Mouse (Mus musculus): ENCODE results near the gene Chrne. TPM values are rescaled to one million over a fixed set of nuclear protein-coding genes. Genes with fewer than 3 reads are reported as not detected.
"Not testable (repeated sequence)": the region's sequence is repeated elsewhere in the genome, so short reads cannot be mapped to it uniquely, and the experiment has no call there.

Gene Chrne
- polyA plus RNA-seq, 1 experiment from 2014 or later, result not detected

DNA sequence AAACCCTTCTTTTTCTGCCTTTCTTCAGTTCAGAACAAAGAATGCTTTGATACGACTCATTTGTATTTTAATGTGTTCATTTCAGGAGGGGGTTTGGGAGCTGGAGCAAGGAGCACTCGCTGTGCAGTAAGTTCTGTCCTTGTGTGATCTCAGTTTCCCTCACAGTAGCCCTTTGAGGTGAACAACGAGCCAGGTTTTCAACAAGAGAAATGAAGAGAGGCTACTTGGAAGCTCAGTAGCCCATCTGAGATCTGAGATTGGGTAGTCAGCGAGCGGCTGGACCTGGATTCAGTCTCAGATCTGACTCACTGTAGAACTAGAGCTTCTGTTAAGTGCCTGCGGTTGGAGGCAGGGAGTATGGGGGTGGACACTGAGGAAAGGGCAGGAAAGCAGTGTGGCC is 45.1 kb downstream of the Chrne start:
- no peaks in the 10 kb centered on the region for H3K27me3 ChIP-seq (ENCODE audit: control insufficient read depth, insufficient read depth, low read length)
- H3K4me3 ChIP-seq (replicated peaks; ENCODE audit: low read length), result no peak overlapping the region
- no peaks in the 10 kb centered on the region for H3K9me3 ChIP-seq (ENCODE audit: control insufficient read depth, low read length)
- no peak for ATAC-seq (ENCODE audit: low FRiP score)
- no peak for DNase-seq (ENCODE audit: low spot score)
- 54% methylated on average over 6 of the region's 6 CpGs for WGBS
- no peak overlapping the region for H3K27ac ChIP-seq
- H3K4me2 ChIP-seq (replicated peaks), result no peak overlapping the region
- H3K36me3 ChIP-seq (replicated peaks; ENCODE audit: control insufficient read depth, insufficient read depth), result no peaks in the 10 kb centered on the region
- H3K9ac ChIP-seq, result no peak overlapping the region
- H3K4me1 ChIP-seq (replicated peaks; ENCODE audit: control insufficient read depth, insufficient read depth, low read length), result peaks cover 24% of the 10 kb centered on the region

DNA sequence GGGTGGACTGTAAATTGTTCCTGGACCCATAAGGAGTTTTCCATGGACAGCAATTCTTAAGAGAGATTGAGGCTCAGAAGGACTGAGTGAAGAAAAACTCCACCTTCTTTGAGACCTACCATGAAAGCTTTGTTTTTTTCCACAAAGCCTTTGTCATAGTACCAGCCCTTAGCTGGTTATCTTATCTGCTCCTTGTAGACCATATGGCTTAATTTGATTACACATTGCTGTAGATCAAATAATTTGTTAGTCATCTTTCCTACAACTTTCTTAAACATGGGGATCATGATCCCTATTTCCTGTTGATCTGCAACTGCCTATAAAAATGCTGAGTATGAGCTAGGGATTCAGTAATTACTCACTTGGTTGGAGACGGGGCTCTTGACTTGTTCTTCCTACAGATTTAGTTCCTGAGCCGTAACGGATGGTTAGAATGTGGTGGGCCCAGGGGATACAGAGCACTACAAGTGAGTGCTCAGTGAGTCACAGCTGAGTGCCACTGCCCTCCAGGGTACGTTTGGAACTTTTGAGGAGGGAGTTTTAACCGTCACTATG is 46.6 kb downstream of the Chrne start:
- Histone ChIP-seq H3K9me3 (ENCODE audit: control insufficient read depth, low read length) (no peaks in the 10 kb centered on the region), H3K36me3 (replicated peaks; ENCODE audit: control insufficient read depth, insufficient read depth) (0 out of 2 replicates have a peak, but pooled peaks cover 7% of the 10 kb centered on the region), H3K4me2 (replicated peaks) (no peak overlapping the region), H3K9ac (no peak overlapping the region), H3K27me3 (ENCODE audit: control insufficient read depth, insufficient read depth, low read length) (no peaks in the 10 kb centered on the region), H3K4me1 (replicated peaks; ENCODE audit: control insufficient read depth, insufficient read depth, low read length) (peaks cover 16% of the 10 kb centered on the region; the same call in 1 of the 2 replicates), H3K27ac (no peak overlapping the region), H3K4me3 (replicated peaks; ENCODE audit: low read length) (no peak overlapping the region)
- ATAC-seq (ENCODE audit: low FRiP score), result no peak
- WGBS, result 54% methylated on average over 5 of the region's 5 CpGs
- no peak for DNase-seq (ENCODE audit: low spot score)

DNA sequence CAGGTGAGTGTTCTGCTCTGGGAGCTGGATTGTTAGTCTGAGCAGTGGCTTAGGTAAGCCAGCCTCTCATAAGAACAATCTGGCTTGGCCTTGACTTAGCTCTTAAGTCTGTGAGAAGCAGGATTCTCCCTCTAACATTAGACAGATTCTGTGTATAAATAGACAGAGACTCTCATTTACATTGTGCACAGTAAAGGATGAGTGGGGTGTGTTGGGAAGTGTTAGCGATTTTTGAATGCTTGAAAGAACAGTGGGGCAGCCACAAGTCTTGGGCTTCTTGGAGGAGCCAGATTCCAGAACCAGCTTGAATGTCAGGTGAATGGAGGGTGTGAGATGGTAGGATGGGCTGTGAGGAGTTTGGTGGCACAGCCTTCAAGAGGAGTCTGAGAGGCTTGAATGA is 47.4 kb downstream of the Chrne start:
- Histone ChIP-seq H3K4me2 (replicated peaks) (no peak overlapping the region), H3K27ac (no peak overlapping the region), H3K9me3 (ENCODE audit: control insufficient read depth, low read length) (no peaks in the 10 kb centered on the region), H3K27me3 (ENCODE audit: control insufficient read depth, insufficient read depth, low read length) (no peaks in the 10 kb centered on the region), H3K36me3 (replicated peaks; ENCODE audit: control insufficient read depth, insufficient read depth) (0 out of 2 replicates have a peak, but pooled peaks cover 7% of the 10 kb centered on the region), H3K9ac (no peak overlapping the region), H3K4me1 (replicated peaks; ENCODE audit: control insufficient read depth, insufficient read depth, low read length) (0 out of 2 replicates have a peak, but pooled peaks cover 8% of the 10 kb centered on the region), H3K4me3 (replicated peaks; ENCODE audit: low read length) (no peak overlapping the region)
- 100% methylated on average over 1 of the region's 1 CpGs for WGBS
- ATAC-seq (ENCODE audit: low FRiP score), result no peak
- DNase-seq (ENCODE audit: low spot score), result no peak

- not testable (repeated sequence) for H3K9me3 ChIP-seq (ENCODE audit: control insufficient read depth, low read length); H3K27ac ChIP-seq; H3K4me2 ChIP-seq (replicated peaks); H3K9ac ChIP-seq; DNase-seq (ENCODE audit: low spot score); H3K27me3 ChIP-seq (ENCODE audit: control insufficient read depth, insufficient read depth, low read length); H3K4me3 ChIP-seq (replicated peaks; ENCODE audit: low read length); ATAC-seq (ENCODE audit: low FRiP score)
- 94% methylated on average over 1 of the region's 1 CpGs for WGBS
- H3K4me1 ChIP-seq (replicated peaks; ENCODE audit: control insufficient read depth, insufficient read depth, low read length), result 0 out of 2 replicates have a peak, but pooled peaks cover 17% of the 10 kb centered on the region
- 0 out of 2 replicates have a peak, but pooled peaks cover 10% of the 10 kb centered on the region for H3K36me3 ChIP-seq (replicated peaks; ENCODE audit: control insufficient read depth, insufficient read depth)
Observed at GRCm38 (mm10) chr11:70570614-70571013, 48.4 kb downstream of the Chrne start.

- no peak for DNase-seq (ENCODE audit: low spot score)
- H3K4me3 ChIP-seq (replicated peaks; ENCODE audit: low read length), result no peak overlapping the region
- H3K4me2 ChIP-seq (replicated peaks), result no peak overlapping the region
- ATAC-seq (ENCODE audit: low FRiP score), result no peak
- 0 out of 2 replicates have a peak, but pooled peaks cover 10% of the 10 kb centered on the region for H3K36me3 ChIP-seq (replicated peaks; ENCODE audit: control insufficient read depth, insufficient read depth)
- H3K9ac ChIP-seq, result no peak overlapping the region
- H3K9me3 ChIP-seq (ENCODE audit: control insufficient read depth, low read length), result no peaks in the 10 kb centered on the region
- H3K27ac ChIP-seq, result no peak overlapping the region
- peaks cover 30% of the 10 kb centered on the region for H3K4me1 ChIP-seq (replicated peaks; ENCODE audit: control insufficient read depth, insufficient read depth, low read length)
- 60% methylated on average over 7 of the region's 7 CpGs for WGBS
- no peaks in the 10 kb centered on the region for H3K27me3 ChIP-seq (ENCODE audit: control insufficient read depth, insufficient read depth, low read length)
Observed at GRCm38 (mm10) chr11:70566586-70566985, 52.4 kb downstream of the Chrne start.

Other genes with a start within 250 kb of the Chrne start
- 29.9 and 33.0 TPM in 2 replicates for gene Pelp1, start 209.2 kb downstream of the Chrne start, polyA plus RNA-seq (2014; fragmentation: Nextera tagmentation; extraction: Ambion mirVana)
- 55.9 and 61.2 TPM in 2 replicates for gene Arrb2, start 186.6 kb downstream of the Chrne start, polyA plus RNA-seq (2014; fragmentation: Nextera tagmentation; extraction: Ambion mirVana)
- 41.8 and 45.8 TPM in 2 replicates for gene Med11, start 167.3 kb downstream of the Chrne start, polyA plus RNA-seq (2014; fragmentation: Nextera tagmentation; extraction: Ambion mirVana)
- gene Zmynd15, start 159.8 kb downstream of the Chrne start, polyA plus RNA-seq (2014; fragmentation: Nextera tagmentation; extraction: Ambion mirVana), result 0.50 and 0.95 TPM in 2 replicates
- 7.8 and 10.2 TPM in 2 replicates for gene Cxcl16, start 159.2 kb downstream of the Chrne start, polyA plus RNA-seq (2014; fragmentation: Nextera tagmentation; extraction: Ambion mirVana)
- gene Tm4sf5, start 114.0 kb downstream of the Chrne start, polyA plus RNA-seq (2014; fragmentation: Nextera tagmentation; extraction: Ambion mirVana), result 2.9 and 3.0 TPM in 2 replicates
- not detected in 2 replicates for gene Vmo1, start 104.6 kb downstream of the Chrne start, polyA plus RNA-seq (2014; fragmentation: Nextera tagmentation; extraction: Ambion mirVana)
- 0.27 and 0.28 TPM in 2 replicates for gene Gltpd2, start 100.0 kb downstream of the Chrne start, polyA plus RNA-seq (2014; fragmentation: Nextera tagmentation; extraction: Ambion mirVana)
- 747 and 789 TPM in 2 replicates for gene Psmb6, start 93.8 kb downstream of the Chrne start, polyA plus RNA-seq (2014; fragmentation: Nextera tagmentation; extraction: Ambion mirVana)
- not detected in 2 replicates for gene Gm40193, start 86.3 kb downstream of the Chrne start, polyA plus RNA-seq (2014; fragmentation: Nextera tagmentation; extraction: Ambion mirVana)
- 14.2 and 16.4 TPM in 2 replicates for gene Pld2, start 79.2 kb downstream of the Chrne start, polyA plus RNA-seq (2014; fragmentation: Nextera tagmentation; extraction: Ambion mirVana)
- 19.5 and 21.5 TPM in 2 replicates for gene Mink1, start 56.3 kb downstream of the Chrne start, polyA plus RNA-seq (2014; fragmentation: Nextera tagmentation; extraction: Ambion mirVana)
- not detected in 2 replicates for gene 4930544D05Rik, start 3.4 kb downstream of the Chrne start, polyA plus RNA-seq (2014; fragmentation: Nextera tagmentation; extraction: Ambion mirVana)
- 0.29 and 0.43 TPM in 2 replicates for gene Gp1ba, start 19.9 kb upstream of the Chrne start, polyA plus RNA-seq (2014; fragmentation: Nextera tagmentation; extraction: Ambion mirVana)
- gene Rnf167, start 28.0 kb upstream of the Chrne start, polyA plus RNA-seq (2014; fragmentation: Nextera tagmentation; extraction: Ambion mirVana), result 90.6 and 93.4 TPM in 2 replicates
- 158 TPM in 2 replicates for gene Slc25a11, start 28.3 kb upstream of the Chrne start, polyA plus RNA-seq (2014; fragmentation: Nextera tagmentation; extraction: Ambion mirVana)
- 662 and 703 TPM in 2 replicates for gene Pfn1, start 35.4 kb upstream of the Chrne start, polyA plus RNA-seq (2014; fragmentation: Nextera tagmentation; extraction: Ambion mirVana)
- 6.4 and 7.8 TPM in 2 replicates for gene Eno3, start 38.0 kb upstream of the Chrne start, polyA plus RNA-seq (2014; fragmentation: Nextera tagmentation; extraction: Ambion mirVana)
- gene Spag7, start 50.2 kb upstream of the Chrne start, polyA plus RNA-seq (2014; fragmentation: Nextera tagmentation; extraction: Ambion mirVana), result 94.8 and 115 TPM in 2 replicates
- gene Camta2, start 68.9 kb upstream of the Chrne start, polyA plus RNA-seq (2014; fragmentation: Nextera tagmentation; extraction: Ambion mirVana), result 24.2 and 26.1 TPM in 2 replicates
- 1.4 and 1.9 TPM in 2 replicates for gene Inca1, start 80.9 kb upstream of the Chrne start, polyA plus RNA-seq (2014; fragmentation: Nextera tagmentation; extraction: Ambion mirVana)
- 4.9 and 6.8 TPM in 2 replicates for gene Kif1c, start 81.3 kb upstream of the Chrne start, polyA plus RNA-seq (2014; fragmentation: Nextera tagmentation; extraction: Ambion mirVana)
- 16.9 and 18.1 TPM in 2 replicates for gene Zfp3, start 145.0 kb upstream of the Chrne start, polyA plus RNA-seq (2014; fragmentation: Nextera tagmentation; extraction: Ambion mirVana)
- gene Scimp, start 193.4 kb upstream of the Chrne start, polyA plus RNA-seq (2014; fragmentation: Nextera tagmentation; extraction: Ambion mirVana), result not detected in 2 replicates
- gene Rabep1, start 225.6 kb upstream of the Chrne start, polyA plus RNA-seq (2014; fragmentation: Nextera tagmentation; extraction: Ambion mirVana), result 77.5 and 86.4 TPM in 2 replicates